Mouse (Mus musculus) spleen, postnatal 10 days (tissue): ENCODE results near the gene Olfr292.

Experiments used
- DNase-seq, 2 experiments: peaks; one replicate each; pipeline ENCODE4 v3.0.0; 2021 to 2022; ENCODE audit warnings: low spot score in 2 of 2

The Olfr292 gene

DNA sequence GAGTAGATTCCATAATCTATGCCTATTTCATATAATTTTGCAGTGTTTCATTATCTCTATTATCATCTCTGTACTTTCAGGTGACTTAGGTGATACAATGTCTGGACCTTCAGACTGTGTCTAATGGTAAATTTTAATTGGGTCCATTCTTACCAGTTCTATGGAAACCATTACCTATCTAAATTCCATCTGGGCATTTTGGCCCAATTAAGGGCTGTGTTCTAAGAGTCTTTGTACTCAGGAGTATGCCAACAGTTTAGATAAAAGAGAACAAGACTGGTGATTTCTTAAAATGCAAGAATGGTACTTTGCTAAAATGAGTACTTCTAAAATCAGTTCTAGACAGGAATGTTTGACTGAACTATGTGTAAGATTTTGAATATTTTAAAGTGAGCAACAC lies at the start of gene Olfr292:
Olfr292 (plus strand) TSS at position 301 of the 400 bp plus-strand sequence.
- DNase-seq: no peak

DNA sequence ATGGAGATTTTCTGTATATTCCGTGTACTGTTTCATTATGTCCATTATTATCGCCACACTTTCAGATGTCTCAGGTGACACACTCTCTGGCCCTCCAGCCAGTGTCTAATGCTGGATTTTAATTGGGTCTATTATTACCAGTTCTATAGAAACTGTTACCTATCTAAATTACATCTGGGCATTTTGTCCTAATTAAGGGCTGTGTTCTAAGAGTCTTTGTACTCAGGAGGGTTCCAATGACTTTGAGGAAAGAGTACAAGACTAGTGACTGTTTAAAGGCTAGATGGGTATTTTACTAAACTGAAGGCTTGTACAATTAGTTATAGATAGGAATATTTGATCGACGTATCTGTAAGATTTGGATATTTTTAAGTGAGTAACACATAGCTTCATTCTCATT lies 39.4 kb upstream of the Olfr292 start, which contains the start of gene Olfr293:
Olfr293 (plus strand) TSS at position 301 of the 400 bp plus-strand sequence.
- DNase-seq: no peak

DNA sequence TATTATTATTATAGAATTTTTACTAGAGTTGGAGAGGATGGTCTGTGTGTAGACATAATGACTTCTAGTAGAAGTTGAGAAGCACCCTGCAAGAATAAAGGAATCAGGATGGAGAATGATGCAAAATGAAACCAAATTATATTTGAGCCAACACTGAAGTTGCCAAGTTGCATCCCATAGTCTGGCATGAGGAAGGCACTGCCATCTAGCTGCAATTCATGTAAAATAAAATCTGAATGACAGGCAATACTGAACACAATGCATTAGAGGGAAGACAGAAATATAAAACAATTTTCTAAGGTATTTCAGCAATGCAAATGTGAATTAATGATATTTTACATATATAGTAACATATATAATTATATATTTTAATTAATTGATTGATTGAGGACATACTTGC lies 36.9 kb downstream of the Olfr292 start:
- DNase-seq: no peak
